Comparison of ENCODE assay signal across 14 mouse cellular contexts in genomic region chr3:111108982-111109381, GRCm38 (mm10).
DNase-seq lines count a peak whose midpoint lies in the region; ATAC-seq lines count a peak whose summit lies in the region.
"Had no signal": no experiment of that assay in that cellular context is flagged by ENCODE, and none has a peak within 500 bp of the region (broad histone marks: within the 10 kb centered on the region; RNA-seq: fewer than 3 reads in every experiment).

No protein-coding gene starts in this region.

- peak; percentile 52; the same call in 1 of the 2 replicates for ATAC-seq in frontal cortex, adult (ENCODE audit: low TSS enrichment)
- no peak for ATAC-seq in CD4-positive, CD25-positive, alpha-beta regulatory T cell, adult 4 months
- ATAC-seq: forebrain, embryonic 16.5 days had no signal

- no peak for DNase-seq in frontal cortex, postnatal 10 days (ENCODE audit: low spot score in 2 of 2)
- peak; percentile 9 to 51 for DNase-seq in layer of hippocampus, adult 18-20 months (ENCODE audit: low spot score in 2 of 2)
- DNase-seq in layer of hippocampus, adult 8-10 months (ENCODE audit: low spot score in 2 of 2) = no peak
- DNase-seq in right cerebral cortex, adult 18-20 months = peak; percentile 1
- DNase-seq in right cerebral cortex, postnatal 36 days (ENCODE audit: low spot score in 2 of 2) = no peak
- DNase-seq: adrenal gland, adult 2 months; adrenal gland, postnatal 25 days; cerebellum, adult 8-10 months; cerebellum, postnatal 25 days; gastrocnemius, adult 2 months; gastrocnemius, postnatal 25 days had no signal

Comparison
In these comparisons a context has a peak if more than half of its experiments do, and no peak if none do; other contexts are left out.
1. DNase-seq: peak in layer of hippocampus, adult 18-20 months (2 of 2) and right cerebral cortex, adult 18-20 months (single experiment); none in frontal cortex, postnatal 10 days (0 of 2), layer of hippocampus, adult 8-10 months (0 of 2) and right cerebral cortex, postnatal 36 days (0 of 2).